Mouse (Mus musculus) C2C12 (cell line): ENCODE data around the gene Prrc2b.

Experiments
- CTCF ChIP-seq: IDR thresholded peaks from one replicate; pipeline ENCODE4 v1.5.1; 2011; ENCODE audit not compliant: control insufficient read depth, insufficient read depth, insufficient read length
- MYOD1 ChIP-seq: IDR thresholded peaks from one replicate; pipeline ENCODE4 v1.6.1; 2011; ENCODE audit warnings: low read depth; ENCODE audit not compliant: control insufficient read depth, insufficient read length
- MYOG ChIP-seq: IDR thresholded peaks from one replicate; pipeline ENCODE4 v1.6.1; 2011; ENCODE audit not compliant: control insufficient read depth, insufficient read length; ENCODE audit errors: extremely low read depth

DNA sequence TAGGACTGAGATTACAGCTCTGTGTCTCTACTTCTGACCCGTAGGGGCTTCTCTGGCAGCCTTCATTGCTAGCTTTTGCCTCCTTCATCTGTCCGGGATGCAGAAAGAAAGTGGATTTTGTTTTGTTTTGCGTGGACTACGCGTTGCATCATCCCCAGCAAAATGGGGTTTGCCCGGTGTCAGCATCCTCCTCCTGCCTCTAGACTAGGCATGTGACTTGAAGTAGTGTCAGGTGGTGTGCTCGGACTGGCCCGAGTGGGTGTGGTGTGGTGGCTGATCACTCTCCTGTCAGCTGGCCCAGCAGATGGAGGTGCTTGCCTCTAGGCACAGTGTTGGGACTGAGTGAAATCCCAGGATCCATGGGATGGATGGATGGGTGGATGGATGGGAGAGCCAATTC lies 11.2 kb downstream of the Prrc2b start:
- TF ChIP-seq CTCF: no peak
- no peak for TF ChIP-seq MYOG
- no peak for TF ChIP-seq MYOD1
